Mouse (Mus musculus) heart, adult 11 months (tissue): Measurements from ENCODE around the gene Cd244a.
A peak's percentile ranks its signal among the peaks of the same experiment; 100 is the strongest.

Source experiments
- DNase-seq: peaks from one replicate; pipeline ENCODE4 v3.0.0; 2022

Gene Cd244a

GRCm38 (mm10) chr1:171658561-171658991, 99.6 kb downstream of the Cd244a start:
- DNase-seq: peak; percentile 85
